Mouse (Mus musculus) limb, embryonic 11.5 days (tissue): Measurements from ENCODE around the gene Pik3ca. TPM values are rescaled to one million over a fixed set of nuclear protein-coding genes. Genes with fewer than 3 reads are reported as not detected.
"Not testable (repeated sequence)": the region's sequence is repeated elsewhere in the genome, so short reads cannot be mapped to it uniquely, and the experiment has no call there.

Source experiments
- ATAC-seq: fragments of 200-750 bp; cut with Nextera tagmentation; 2 replicates; pipeline ENCODE4 v1.8.0; 2017; ENCODE audit warnings: low read depth; ENCODE audit not compliant: insufficient number of reproducible peaks, low FRiP score, low TSS enrichment
- DNase-seq: peaks from one replicate; pipeline ENCODE4 v3.0.0-alpha.2; 2015; ENCODE audit warnings: low spot score
- H3K27ac ChIP-seq: fragments of 300-500 bp; sonication (generic); replicated peaks from 2 replicates; pipeline ENCODE4 v1.5.1; 2014; ENCODE audit warnings: low read depth, mild to moderate bottlenecking, low read length
- H3K27me3 ChIP-seq: fragments of 300-500 bp; sonication (generic); 2 replicates; pipeline ENCODE4 v1.6.1; 2014; ENCODE audit warnings: mild to moderate bottlenecking, low read length, mixed read lengths; ENCODE audit not compliant: control insufficient read depth, insufficient read depth
- H3K36me3 ChIP-seq: fragments of 300-500 bp; sonication (generic); 2 replicates; pipeline ENCODE4 v1.6.1; 2014; ENCODE audit warnings: mild to moderate bottlenecking, low read length, moderate library complexity, mixed read lengths; ENCODE audit not compliant: control insufficient read depth, insufficient read depth
- H3K4me1 ChIP-seq: fragments of 300-500 bp; sonication (generic); 2 replicates; pipeline ENCODE4 v1.6.1; 2014; ENCODE audit warnings: low read length, mixed read lengths; ENCODE audit not compliant: control insufficient read depth, insufficient read depth
- H3K4me2 ChIP-seq: fragments of 300-500 bp; sonication (generic); 2 replicates; pipeline ENCODE4 v1.6.1; 2014; ENCODE audit warnings: low read depth, mild to moderate bottlenecking, moderate library complexity; ENCODE audit not compliant: severe bottlenecking
- H3K4me3 ChIP-seq: fragments of 300-500 bp; sonication (generic); 2 replicates; pipeline ENCODE4 v1.5.1; 2014; ENCODE audit warnings: low read depth, low read length
- H3K9ac ChIP-seq: fragments of 300-500 bp; sonication (generic); 2 replicates; pipeline ENCODE4 v1.6.1; 2014; ENCODE audit warnings: mild to moderate bottlenecking, low read length
- H3K9me3 ChIP-seq: fragments of 300-500 bp; sonication (generic); 2 replicates; pipeline ENCODE4 v1.6.1; 2016; ENCODE audit warnings: low read length; ENCODE audit not compliant: control insufficient read depth
- WGBS: fragments of 180-500 bp; shearing (Covaris S2); extraction: QIAGEN DNeasy Blood & Tissue Kit; methylation state at CpG from one replicate; pipeline ENCODE4 v1.1.7; 2014; 5-methylcytosine and 5-hydroxymethylcytosine counted together
- polyA plus RNA-seq: library from polyadenylated mRNA; unstranded; fragments of >200 nt; fragmentation: Nextera tagmentation; extraction: Ambion mirVana; gene quantifications from 2 replicates; pipeline ENCODE4 v1.2.1, GENCODE M21; 2014

The Pik3ca gene
- polyA plus RNA-seq, 1 experiment from 2014 or later = 16.9 TPM

DNA sequence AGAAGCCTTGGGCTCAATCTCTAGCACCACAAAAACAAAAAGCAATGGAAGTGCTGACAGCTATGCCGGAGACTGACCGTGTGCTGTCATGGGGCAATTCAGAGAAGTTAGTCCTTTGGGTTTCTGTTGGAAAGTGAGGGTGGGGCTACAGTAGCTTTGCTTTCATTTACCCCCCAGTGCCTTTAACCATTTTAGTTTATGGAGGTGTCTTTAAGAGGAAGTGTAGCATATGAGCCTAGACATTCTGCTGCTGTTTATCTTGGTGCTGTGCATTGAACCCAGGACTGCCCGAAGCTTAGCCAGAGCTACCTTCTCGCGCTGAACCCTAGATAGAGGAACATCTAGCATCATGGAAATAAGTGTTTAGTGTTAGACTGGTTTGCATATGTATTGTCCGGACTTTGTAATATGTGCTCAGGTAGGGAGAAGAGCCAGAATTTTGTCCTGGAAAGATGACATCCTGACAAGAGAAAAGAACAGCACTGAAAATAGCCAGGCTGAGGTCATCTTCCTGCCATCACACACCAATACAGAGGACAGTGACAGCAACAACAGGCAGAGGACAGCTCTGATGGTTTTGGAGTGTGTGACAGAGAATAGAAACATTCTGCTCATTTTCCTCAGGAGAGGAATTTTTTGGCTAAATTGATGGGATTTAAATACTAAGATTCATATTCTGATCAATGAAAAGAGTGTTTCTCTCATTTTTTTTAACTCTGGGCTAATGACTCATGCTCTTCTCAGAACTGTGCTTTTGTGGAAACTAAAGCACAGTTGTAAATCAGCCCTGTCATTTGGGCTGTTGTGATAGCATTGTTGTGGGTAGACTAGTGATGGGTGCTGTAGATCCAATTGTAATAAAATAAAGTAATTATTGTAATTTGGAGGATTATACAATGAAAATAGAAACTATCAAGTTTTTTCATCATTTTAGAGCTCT is 23.9 kb downstream of the Pik3ca start:
- Histone ChIP-seq H3K4me1 (no peaks in the 10 kb centered on the region), H3K27me3 (no peaks in the 10 kb centered on the region), H3K9me3 (no peaks in the 10 kb centered on the region), H3K27ac (no peak overlapping the region), H3K4me2 (no peak overlapping the region), H3K9ac (no peak overlapping the region), H3K4me3 (no peak overlapping the region), H3K36me3 (no peaks in the 10 kb centered on the region)
- DNase-seq (no peak), ATAC-seq (no peak)
- 92% methylated on average over 6 of the region's 6 CpGs for WGBS

DNA sequence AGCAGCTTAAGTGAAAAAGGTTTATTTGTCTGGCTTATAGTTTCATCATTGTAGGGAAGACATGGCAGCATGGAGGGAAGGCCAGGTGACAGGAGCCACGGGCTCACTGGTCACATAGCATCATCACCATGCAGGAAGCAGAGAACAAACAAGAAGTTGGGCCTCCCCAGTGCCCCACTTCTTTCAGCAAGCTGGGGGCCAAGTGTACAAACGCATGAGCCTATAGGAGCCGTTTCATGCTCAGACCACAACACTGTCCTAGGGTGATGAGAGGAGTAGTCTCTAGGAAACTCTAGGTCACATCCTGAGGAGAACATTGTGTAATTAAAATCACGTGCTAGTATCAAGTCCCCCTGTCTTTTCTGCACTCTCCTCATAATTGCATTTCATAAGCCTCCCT is 30.2 kb downstream of the Pik3ca start:
- ATAC-seq = no peak
- no peak overlapping the region for H3K4me2 ChIP-seq
- 87% methylated on average over 4 of the region's 4 CpGs for WGBS
- no peaks in the 10 kb centered on the region for H3K36me3 ChIP-seq
- no peak overlapping the region for H3K9ac ChIP-seq
- H3K27ac ChIP-seq = no peak overlapping the region
- H3K4me3 ChIP-seq = no peak overlapping the region
- H3K27me3 ChIP-seq = no peaks in the 10 kb centered on the region
- H3K9me3 ChIP-seq = no peaks in the 10 kb centered on the region
- no peaks in the 10 kb centered on the region for H3K4me1 ChIP-seq
- no peak for DNase-seq

DNA sequence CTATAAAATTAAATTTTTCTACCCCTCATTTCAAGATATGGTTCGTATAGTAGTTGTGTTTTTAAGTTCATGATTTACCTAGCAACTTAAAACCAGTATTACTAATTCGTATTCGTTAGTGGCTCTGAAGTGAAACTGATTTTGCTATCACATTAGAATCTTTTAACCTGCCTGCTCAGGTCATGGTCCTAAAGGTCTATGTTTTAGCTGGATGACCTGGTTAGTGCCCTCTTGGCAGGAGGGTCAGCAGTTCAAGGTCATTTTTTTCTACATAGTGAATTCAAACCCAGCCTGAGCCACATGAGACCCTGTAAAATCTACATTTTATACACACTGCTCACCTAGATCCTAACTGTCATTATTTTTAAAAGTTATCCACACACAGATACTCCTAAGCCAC is 30.9 kb downstream of the Pik3ca start:
- DNase-seq (no peak), ATAC-seq (no peak)
- H3K4me3 ChIP-seq = no peak overlapping the region
- no peaks in the 10 kb centered on the region for H3K27me3 ChIP-seq
- no peak overlapping the region for H3K9ac ChIP-seq
- H3K9me3 ChIP-seq = no peaks in the 10 kb centered on the region
- no peaks in the 10 kb centered on the region for H3K4me1 ChIP-seq
- no peak overlapping the region for H3K27ac ChIP-seq
- H3K4me2 ChIP-seq = no peak overlapping the region
- H3K36me3 ChIP-seq = no peaks in the 10 kb centered on the region
- WGBS = 89% methylated on average over 3 of the region's 3 CpGs

DNA sequence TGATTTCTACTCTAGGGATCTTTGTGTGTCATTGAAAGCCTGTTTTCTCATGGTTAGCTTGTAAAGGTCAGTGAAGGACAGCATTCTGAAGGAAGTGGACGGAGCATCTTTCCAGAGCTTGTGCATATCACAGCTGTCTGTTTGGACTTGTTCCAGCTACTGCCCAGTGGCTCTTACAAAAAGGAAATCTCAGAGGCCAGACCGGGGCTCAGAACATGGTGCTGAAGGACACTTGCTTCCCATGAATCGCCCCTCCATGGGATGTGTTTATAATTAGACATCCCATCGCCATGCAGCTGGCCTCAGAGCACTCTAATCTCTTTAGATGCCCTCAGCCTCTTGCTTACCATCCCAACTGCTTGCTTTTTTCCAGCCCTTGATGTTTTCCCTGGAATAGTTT is 31.4 kb downstream of the Pik3ca start:
- H3K27me3 ChIP-seq = no peaks in the 10 kb centered on the region
- H3K9ac ChIP-seq = no peak overlapping the region
- no peak overlapping the region for H3K4me2 ChIP-seq
- WGBS = 82% methylated on average over 4 of the region's 4 CpGs
- H3K4me1 ChIP-seq = no peaks in the 10 kb centered on the region
- ATAC-seq = no peak
- H3K27ac ChIP-seq = no peak overlapping the region
- H3K4me3 ChIP-seq = no peak overlapping the region
- no peaks in the 10 kb centered on the region for H3K36me3 ChIP-seq
- no peak for DNase-seq
- no peaks in the 10 kb centered on the region for H3K9me3 ChIP-seq

DNA sequence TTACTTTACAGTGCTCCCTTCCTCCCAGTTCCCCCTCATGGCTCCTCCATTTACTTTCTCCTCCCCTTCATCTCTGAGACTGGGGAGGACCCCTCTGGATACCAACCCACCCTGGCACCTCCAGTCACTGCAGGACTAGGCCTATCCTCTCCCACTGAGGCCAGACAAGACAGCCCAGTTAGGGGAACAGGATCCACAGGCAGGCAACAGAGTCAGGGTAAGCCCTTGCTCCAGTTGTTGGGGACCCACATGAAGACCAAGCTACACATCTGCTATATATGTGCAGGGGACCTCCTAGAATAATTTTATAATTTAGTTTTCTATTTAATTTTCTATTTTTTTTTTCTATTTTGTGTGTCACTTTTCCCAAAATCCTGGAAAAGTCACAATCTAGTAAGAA is 31.9 kb downstream of the Pik3ca start:
- H3K27me3 ChIP-seq, H3K36me3 ChIP-seq, ATAC-seq, H3K4me3 ChIP-seq, H3K4me1 ChIP-seq, DNase-seq, H3K9ac ChIP-seq, H3K9me3 ChIP-seq, H3K4me2 ChIP-seq, H3K27ac ChIP-seq: not testable (repeated sequence)

DNA sequence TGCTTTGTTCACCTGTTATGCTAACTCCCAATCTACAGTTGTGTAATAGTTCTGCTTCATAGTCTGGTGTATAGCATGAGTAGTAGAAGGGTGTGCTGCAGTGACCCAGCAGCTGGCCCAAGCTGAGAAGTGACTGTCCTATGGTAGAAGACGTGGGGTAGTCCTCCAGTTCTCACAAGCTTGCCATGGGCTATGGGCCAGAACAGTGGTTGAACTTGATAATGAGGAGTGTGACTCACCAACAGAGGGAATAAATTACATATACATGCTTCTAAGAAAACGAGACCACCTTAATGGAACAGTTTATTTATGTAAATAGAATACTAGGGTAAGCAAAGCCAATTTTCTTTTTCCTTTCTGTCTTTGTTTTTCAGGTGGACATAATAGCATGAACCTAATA is 32.9 kb downstream of the Pik3ca start:
- Histone ChIP-seq H3K27ac (no peak overlapping the region), H3K27me3 (no peaks in the 10 kb centered on the region), H3K4me2 (no peak overlapping the region), H3K9me3 (no peaks in the 10 kb centered on the region), H3K4me1 (no peaks in the 10 kb centered on the region), H3K4me3 (no peak overlapping the region), H3K9ac (no peak overlapping the region), H3K36me3 (no peaks in the 10 kb centered on the region)
- ATAC-seq (no peak), DNase-seq (no peak)
- WGBS = 73% methylated on average over 2 of the region's 2 CpGs

DNA sequence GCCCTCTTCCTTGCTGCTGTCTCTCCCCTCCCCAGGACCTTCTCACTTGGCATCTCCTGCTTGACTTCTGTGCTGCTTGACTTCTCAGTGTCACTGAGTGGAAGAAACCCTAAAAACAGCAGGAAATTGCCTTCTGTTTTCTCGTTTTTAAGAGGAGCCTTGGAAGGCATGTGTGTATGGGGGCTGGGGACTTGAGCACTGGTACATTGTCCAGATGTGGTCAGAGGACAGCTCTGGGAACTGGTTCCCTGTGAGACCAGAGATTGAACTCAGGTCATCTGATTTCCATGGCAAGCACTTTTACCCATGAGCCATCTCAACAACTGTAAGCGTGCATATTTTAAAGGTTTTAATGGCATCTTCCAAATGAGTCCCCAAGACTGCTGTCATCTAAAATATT is 36.5 kb downstream of the Pik3ca start:
- ATAC-seq (no peak), DNase-seq (no peak)
- WGBS = 67% methylated on average over 2 of the region's 2 CpGs
- H3K9me3 ChIP-seq = no peaks in the 10 kb centered on the region
- peaks cover 4% of the 10 kb centered on the region; the same call in 1 of the 2 replicates for H3K36me3 ChIP-seq
- no peak overlapping the region for H3K4me3 ChIP-seq
- no peaks in the 10 kb centered on the region for H3K27me3 ChIP-seq
- no peaks in the 10 kb centered on the region for H3K4me1 ChIP-seq
- H3K4me2 ChIP-seq = no peak overlapping the region
- H3K9ac ChIP-seq = no peak overlapping the region
- H3K27ac ChIP-seq = no peak overlapping the region

DNA sequence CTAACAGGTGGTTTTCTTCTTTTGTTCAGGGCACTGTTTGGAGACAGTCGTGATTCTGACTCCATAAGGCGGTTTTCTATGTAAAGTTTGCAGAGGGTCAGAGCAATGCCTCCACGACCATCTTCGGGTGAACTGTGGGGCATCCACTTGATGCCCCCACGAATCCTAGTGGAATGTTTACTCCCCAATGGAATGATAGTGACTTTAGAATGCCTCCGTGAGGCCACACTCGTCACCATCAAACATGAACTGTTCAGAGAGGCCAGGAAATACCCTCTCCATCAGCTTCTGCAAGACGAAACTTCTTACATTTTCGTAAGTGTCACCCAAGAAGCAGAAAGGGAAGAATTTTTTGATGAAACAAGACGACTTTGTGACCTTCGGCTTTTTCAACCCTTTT is 38.6 kb downstream of the Pik3ca start:
- H3K36me3 ChIP-seq = peaks cover 4% of the 10 kb centered on the region; the same call in 1 of the 2 replicates
- H3K4me1 ChIP-seq = no peaks in the 10 kb centered on the region
- no peak overlapping the region for H3K4me3 ChIP-seq
- no peaks in the 10 kb centered on the region for H3K27me3 ChIP-seq
- no peak for DNase-seq
- H3K27ac ChIP-seq = no peak overlapping the region
- H3K4me2 ChIP-seq = no peak overlapping the region
- no peak for ATAC-seq
- no peak overlapping the region for H3K9ac ChIP-seq
- H3K9me3 ChIP-seq = no peaks in the 10 kb centered on the region
- WGBS = 88% methylated on average over 11 of the region's 11 CpGs

DNA sequence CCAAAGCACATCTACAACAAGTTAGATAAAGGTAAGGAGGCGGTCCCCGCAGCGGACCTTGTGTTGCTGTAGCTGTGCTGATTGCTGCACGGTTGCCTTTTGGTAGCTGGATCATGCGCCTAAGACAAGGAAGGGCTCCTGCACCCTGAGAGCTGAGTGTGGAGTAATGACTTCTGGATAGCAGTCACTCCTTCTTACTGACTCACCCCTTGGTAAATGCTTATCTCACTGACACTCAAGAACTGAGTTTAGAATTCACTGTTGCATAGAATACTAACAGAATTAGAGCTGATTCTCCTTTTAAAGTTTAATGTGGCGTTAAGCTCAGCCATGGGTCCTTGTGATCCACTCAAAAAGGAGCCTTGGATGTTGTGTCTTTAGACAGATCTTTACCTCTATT is 39.8 kb downstream of the Pik3ca start:
- no peak for ATAC-seq
- Histone ChIP-seq H3K4me3 (no peak overlapping the region), H3K27ac (no peak overlapping the region), H3K9ac (no peak overlapping the region), H3K9me3 (no peaks in the 10 kb centered on the region), H3K4me2 (no peak overlapping the region), H3K36me3 (peaks cover 7% of the 10 kb centered on the region; the same call in 1 of the 2 replicates), H3K4me1 (no peaks in the 10 kb centered on the region), H3K27me3 (no peaks in the 10 kb centered on the region)
- WGBS = 93% methylated on average over 6 of the region's 6 CpGs
- no peak for DNase-seq
